Mouse (Mus musculus) urinary bladder, adult 2 months (tissue): Measurements from ENCODE around the gene Dnajb7. TPM values are rescaled to one million over a fixed set of nuclear protein-coding genes. Genes with fewer than 3 reads are reported as not detected.

Experiments used
- DNase-seq: peaks from one replicate; pipeline ENCODE4 v3.0.0; 2022; ENCODE audit warnings: low spot score
- polyA plus RNA-seq: library from polyadenylated mRNA; depleted of rRNA; stranded (reverse); fragments of >200 nt; gene quantifications from 2 replicates; pipeline ENCODE4 v1.2.3, GENCODE M21; 2012; rRNA removed

Gene Dnajb7
- polyA plus RNA-seq, 1 experiment: 0.04 TPM

DNA sequence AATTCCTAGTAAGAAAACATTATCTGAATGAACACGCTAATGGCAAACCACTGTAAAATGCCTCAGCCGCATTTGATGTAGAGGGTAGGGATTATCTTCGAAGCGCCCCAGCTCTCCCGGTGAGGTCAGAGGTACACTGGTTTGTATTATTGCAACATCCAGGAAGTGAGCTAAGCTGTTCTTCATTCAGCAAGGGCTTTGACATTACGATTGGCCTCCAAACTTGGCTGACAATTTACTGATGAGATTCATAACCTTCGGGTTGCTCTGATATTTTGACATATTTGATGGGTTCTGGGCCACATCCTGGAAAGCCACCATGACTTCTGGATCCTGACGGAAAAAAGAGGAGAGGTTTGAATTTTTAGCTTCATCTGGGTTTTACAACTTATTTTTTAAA lies 42.9 kb downstream of the Dnajb7 start:
- DNase-seq: no peak

GRCm38 (mm10) chr15:81364271-81364670 lies 43.8 kb downstream of the Dnajb7 start:
- no peak for DNase-seq

- DNase-seq: no peak
Observed at GRCm38 (mm10) chr15:81362501-81362900, 45.6 kb downstream of the Dnajb7 start.

DNA sequence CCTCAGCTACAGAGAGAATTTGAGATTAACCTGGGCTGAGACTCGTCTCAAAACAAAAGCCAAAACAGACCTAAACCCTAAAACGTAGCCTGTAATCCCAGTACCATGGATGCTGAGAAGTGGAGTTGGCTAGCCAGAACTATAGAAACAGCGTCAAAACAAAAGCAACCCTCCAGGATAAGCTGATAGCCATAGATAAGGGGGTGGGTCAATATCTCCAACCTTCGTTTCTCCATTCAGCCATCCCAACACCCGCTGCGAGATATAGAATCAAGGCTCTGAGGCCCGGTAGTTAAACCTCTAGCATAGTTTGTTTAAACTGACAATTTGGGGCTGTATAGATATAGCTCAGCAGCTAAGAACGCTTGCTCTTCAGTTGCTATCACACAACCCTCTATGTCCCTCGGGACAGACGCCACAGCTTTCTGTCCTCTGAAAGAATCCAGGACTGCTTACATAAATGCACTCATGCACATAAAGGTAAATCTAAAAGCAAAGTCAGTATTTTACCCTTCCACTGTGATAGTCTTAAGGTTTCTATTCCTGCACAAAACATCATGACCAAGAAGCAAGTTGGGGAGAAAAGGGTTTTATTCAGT lies 46.6 kb downstream of the Dnajb7 start:
- no peak for DNase-seq

GRCm38 (mm10) chr15:81361022-81361404 lies 47.1 kb downstream of the Dnajb7 start:
- DNase-seq: no peak

DNA sequence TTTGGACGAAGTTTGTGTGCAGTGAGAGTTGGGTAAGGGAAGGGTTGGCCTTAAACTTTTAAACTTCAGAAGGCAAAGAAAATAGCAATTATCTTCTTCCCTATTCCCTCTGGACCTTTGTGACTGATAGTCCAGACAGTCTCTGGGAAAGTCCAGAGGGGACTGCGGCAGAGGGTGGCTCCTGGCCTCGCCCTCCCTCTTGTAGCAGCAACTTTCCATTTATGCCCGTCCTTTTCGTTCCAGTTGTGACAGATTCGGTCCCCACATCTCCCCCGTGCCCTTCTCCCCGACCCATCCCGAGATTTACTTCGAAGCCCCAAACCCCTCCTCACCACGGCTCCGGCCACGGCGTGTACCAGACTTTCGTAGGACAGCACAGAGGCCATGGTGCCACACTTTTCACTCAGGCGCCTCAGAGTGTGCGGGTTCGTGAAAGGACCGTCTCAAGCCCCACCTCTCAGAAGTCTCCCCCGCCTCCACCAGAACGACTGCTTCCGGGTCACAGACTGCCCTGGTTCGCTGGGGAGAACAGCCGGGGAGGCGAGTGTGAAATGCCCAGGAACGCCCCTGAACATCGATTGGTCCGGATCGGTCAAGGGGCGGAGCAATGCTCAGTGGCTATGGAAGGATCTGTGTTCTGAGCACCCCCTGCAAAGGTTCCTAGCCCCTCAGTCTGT lies 47.6 kb downstream of the Dnajb7 start, which contains the start of gene Slc25a17:
Slc25a17 (minus strand) TSS at position 468 of the 677 bp plus-strand sequence.
- DNase-seq: peak; percentile 86

DNA sequence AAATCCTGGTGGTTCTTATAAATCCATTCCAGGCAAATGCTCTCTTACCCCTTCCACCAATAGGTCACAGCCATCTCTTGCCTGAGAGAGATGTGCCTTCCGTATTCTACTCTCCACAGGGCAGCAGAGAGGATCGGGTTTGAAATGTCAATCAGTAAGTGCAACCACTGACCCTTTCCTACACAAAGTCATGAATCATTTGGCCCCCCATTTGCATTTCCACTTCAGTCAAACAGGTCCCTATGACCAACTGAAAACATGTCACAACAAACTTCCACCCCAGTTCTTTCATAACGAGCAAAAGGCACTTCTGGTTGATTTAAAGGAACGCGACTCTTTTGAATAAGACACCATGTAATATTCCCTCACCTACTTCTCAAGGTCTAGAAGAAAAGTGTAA lies 48.7 kb downstream of the Dnajb7 start:
- no peak for DNase-seq

- no peak for DNase-seq
Observed at GRCm38 (mm10) chr15:81358943-81359342, 49.2 kb downstream of the Dnajb7 start.

- peak; percentile 40 for DNase-seq
Observed at GRCm38 (mm10) chr15:81356946-81357345, 51.2 kb downstream of the Dnajb7 start.

Other genes starting within 250 kb of the Dnajb7 start
- gene Mrtfa, start 217.5 kb downstream of the Dnajb7 start, polyA plus RNA-seq: 9.3 and 16.9 TPM in 2 replicates
- gene Mchr1, start 172.8 kb downstream of the Dnajb7 start, polyA plus RNA-seq: 7.9 and 9.9 TPM in 2 replicates
- gene Slc25a17, start 47.5 kb downstream of the Dnajb7 start, polyA plus RNA-seq: 76.6 and 91.1 TPM in 2 replicates
- 67.1 and 80.0 TPM in 2 replicates for gene St13, start 8.2 kb downstream of the Dnajb7 start, polyA plus RNA-seq
- gene Xpnpep3, start 8.2 kb downstream of the Dnajb7 start, polyA plus RNA-seq: 8.1 and 8.2 TPM in 2 replicates
- gene Rbx1, start 58.0 kb upstream of the Dnajb7 start, polyA plus RNA-seq: 152 and 157 TPM in 2 replicates
- 15.4 and 32.8 TPM in 2 replicates for gene Ep300, start 177.1 kb upstream of the Dnajb7 start, polyA plus RNA-seq